Mouse (Mus musculus) testis, adult 2 months (tissue): ENCODE measurements at regions not wholly inside any gene's neighbourhood (a gene's known extent, or its start where the extent isn't known, plus 50 kb on each side); places are given as distances from the start of the nearest gene placed in this dataset.

ENCODE experiments used
- CTCF ChIP-seq: fragments of 200-500 bp; IDR thresholded peaks from 2 replicates; pipeline ENCODE4 v1.5.1; 2012; ENCODE audit warnings: low read depth, mild to moderate bottlenecking, inconsistent platforms, low read length, moderate library complexity; ENCODE audit not compliant: control insufficient read depth, insufficient read depth, insufficient replicate concordance
- POLR2A ChIP-seq: fragments of 200-500 bp; IDR thresholded peaks from 2 replicates; pipeline ENCODE4 v1.6.1; 2012; ENCODE audit warnings: low read depth, mild to moderate bottlenecking, inconsistent platforms, low read length, moderate library complexity; ENCODE audit not compliant: control insufficient read depth

- TF ChIP-seq POLR2A: no peak
- no peak for TF ChIP-seq CTCF
Measured at GRCm38 (mm10) chr12:15137039-15137438, 679.7 kb downstream of the Trib2 start.
